Mouse (Mus musculus): Measurements from ENCODE around the gene 2610507B11Rik.

The 2610507B11Rik gene

GRCm38 (mm10) chr11:78289146-78289763 is 27.7 kb downstream of the 2610507B11Rik start:
- DNase-seq (ENCODE audit: low spot score) = no peak

- DNase-seq (ENCODE audit: low spot score) = peak; percentile 44
Measured at GRCm38 (mm10) chr11:78290654-78291053, 29.1 kb downstream of the 2610507B11Rik start, which contains the start of gene BC030499. TSS of gene BC030499 (plus strand) at chr11:78290841.

- DNase-seq (ENCODE audit: low spot score) = no peak
Measured at GRCm38 (mm10) chr11:78294585-78294984, 33.0 kb downstream of the 2610507B11Rik start.

GRCm38 (mm10) chr11:78300917-78301316 is 39.4 kb downstream of the 2610507B11Rik start:
- no peak for DNase-seq (ENCODE audit: low spot score)

- DNase-seq (ENCODE audit: low spot score) = peak; percentile 85
Measured at GRCm38 (mm10) chr11:78301357-78302084, 40.0 kb downstream of the 2610507B11Rik start, which contains the start of gene Spag5. TSS of gene Spag5 (plus strand) at chr11:78301529.

GRCm38 (mm10) chr11:78305272-78305671 is 43.7 kb downstream of the 2610507B11Rik start:
- DNase-seq (ENCODE audit: low spot score) = no peak

GRCm38 (mm10) chr11:78310861-78311511 is 49.4 kb downstream of the 2610507B11Rik start:
- DNase-seq (ENCODE audit: low spot score) = no peak

- DNase-seq (ENCODE audit: low spot score) = no peak
Measured at GRCm38 (mm10) chr11:78313662-78314061, 52.1 kb downstream of the 2610507B11Rik start.

- DNase-seq (ENCODE audit: low spot score) = no peak
Measured at GRCm38 (mm10) chr11:78318411-78318810, 56.9 kb downstream of the 2610507B11Rik start.

GRCm38 (mm10) chr11:78322076-78322831 is 60.7 kb downstream of the 2610507B11Rik start:
- no peak for DNase-seq (ENCODE audit: low spot score)

- peak; percentile 84 for DNase-seq (ENCODE audit: low spot score)
Measured at GRCm38 (mm10) chr11:78322860-78323259, 61.3 kb downstream of the 2610507B11Rik start, which contains the start of gene Aldoc. TSS of gene Aldoc (plus strand) at chr11:78322968.

- DNase-seq (ENCODE audit: low spot score) = no peak
Measured at GRCm38 (mm10) chr11:78324000-78324785, 62.6 kb downstream of the 2610507B11Rik start.

- DNase-seq (ENCODE audit: low spot score) = no peak
Measured at GRCm38 (mm10) chr11:78324965-78325364, 63.4 kb downstream of the 2610507B11Rik start.

- no peak for DNase-seq (ENCODE audit: low spot score)
Measured at GRCm38 (mm10) chr11:78327215-78327614, 65.7 kb downstream of the 2610507B11Rik start.

GRCm38 (mm10) chr11:78327634-78328511 is 66.3 kb downstream of the 2610507B11Rik start, which contains the start of gene Pigs:
TSS of gene Pigs (plus strand) at chr11:78328415.
- DNase-seq (ENCODE audit: low spot score) = peak; percentile 92

- no peak for DNase-seq (ENCODE audit: low spot score)
Measured at GRCm38 (mm10) chr11:78328512-78329056, 67.0 kb downstream of the 2610507B11Rik start.

- DNase-seq (ENCODE audit: low spot score) = no peak
Measured at GRCm38 (mm10) chr11:78332676-78333075, 71.1 kb downstream of the 2610507B11Rik start.

GRCm38 (mm10) chr11:78333992-78334391 is 72.4 kb downstream of the 2610507B11Rik start:
- no peak for DNase-seq (ENCODE audit: low spot score)

GRCm38 (mm10) chr11:78337040-78337439 is 75.5 kb downstream of the 2610507B11Rik start:
- no peak for DNase-seq (ENCODE audit: low spot score)
